Mouse (Mus musculus): ENCODE results near the gene Slc44a2.

- no peak for TF ChIP-seq CTCF (IDR thresholded peaks at IDR 0.05; ENCODE audit: control insufficient read depth, insufficient read depth, insufficient replicate concordance, low read depth, low read length)
- no peak for TF ChIP-seq POLR2A (IDR thresholded peaks at IDR 0.05; ENCODE audit: control insufficient read depth, low read depth, low read length)
Measured at GRCm38 (mm10) chr9:21332161-21333061, 11.9 kb downstream of the Slc44a2 start.

Measured in testis, adult 2 months (tissue).